Mouse (Mus musculus) stomach, postnatal 0 days (tissue): ENCODE measurements at regions not wholly inside any gene's neighbourhood (a gene's known extent, or its start where the extent isn't known, plus 50 kb on each side); places are given as distances from the start of the nearest gene placed in this dataset.

ENCODE experiments used
- CTCF ChIP-seq: IDR thresholded peaks from 2 replicates; pipeline ENCODE4 v1.5.1; 2016; ENCODE audit warnings: antibody characterized with exemption, low read depth, mild to moderate bottlenecking, moderate library complexity
- EP300 ChIP-seq: optimal IDR thresholded peaks from 2 replicates; pipeline ENCODE3; 2016; ENCODE audit warnings: antibody characterized with exemption

- TF ChIP-seq CTCF = no peak
- no peak for TF ChIP-seq EP300
These were observed 99.9 kb upstream of the Irf2bp2 start for GRCm38 (mm10) chr8:126693642-126694041.
